Mouse (Mus musculus): ENCODE measurements at regions not wholly inside any gene's neighbourhood (a gene's known extent, or its start where the extent isn't known, plus 50 kb on each side); places are given as distances from the start of the nearest gene placed in this dataset.

GRCm38 (mm10) chr17:75779770-75780169, 228.0 kb upstream of the Fam98a start:
- TF ChIP-seq POLR2A (IDR thresholded peaks at IDR 0.05; ENCODE audit: control insufficient read depth, low read depth, low read length) (no peak), CTCF (IDR thresholded peaks at IDR 0.05; ENCODE audit: control insufficient read depth, insufficient read depth, insufficient replicate concordance, low read depth, low read length) (no peak)

Data from testis, adult 2 months (tissue).